Mouse (Mus musculus) embryonic facial prominence, embryonic 14.5 days (tissue): ENCODE data around the gene Pole4. TPM values are rescaled to one million over a fixed set of nuclear protein-coding genes. Genes with fewer than 3 reads are reported as not detected.

Experiments
- ATAC-seq: fragments of 200-750 bp; cut with Nextera tagmentation; 2 replicates; pipeline ENCODE4 v1.8.0; 2017; ENCODE audit warnings: low read depth, moderate number of reproducible peaks, moderate TSS enrichment
- DNase-seq: peaks from one replicate; pipeline ENCODE4 v3.0.0-alpha.2; 2015; ENCODE audit warnings: low spot score
- H3K27ac ChIP-seq: fragments of 300-500 bp; sonication (generic); replicated peaks from 2 replicates; pipeline ENCODE4 v1.5.1; 2014; ENCODE audit warnings: low read depth, mild to moderate bottlenecking, low read length, moderate library complexity
- H3K27me3 ChIP-seq: fragments of 300-500 bp; sonication (generic); replicated peaks from 2 replicates; pipeline ENCODE4 v1.6.1; 2014; ENCODE audit warnings: low read length; ENCODE audit not compliant: control insufficient read depth, insufficient read depth
- H3K36me3 ChIP-seq: fragments of 300-500 bp; sonication (generic); 2 replicates; pipeline ENCODE4 v1.6.1; 2014; ENCODE audit warnings: low read length, mixed read lengths; ENCODE audit not compliant: control insufficient read depth, insufficient read depth
- H3K4me1 ChIP-seq: fragments of 300-500 bp; sonication (generic); 2 replicates; pipeline ENCODE4 v1.6.1; 2014; ENCODE audit warnings: antibody characterized with exemption, low read length; ENCODE audit not compliant: control insufficient read depth, insufficient read depth
- H3K4me2 ChIP-seq: fragments of 300-500 bp; sonication (generic); 2 replicates; pipeline ENCODE4 v1.6.1; 2014; ENCODE audit warnings: low read depth, mild to moderate bottlenecking, low read length, moderate library complexity, mixed read lengths
- H3K4me3 ChIP-seq: fragments of 300-500 bp; sonication (generic); 2 replicates; pipeline ENCODE4 v1.5.1; 2014; ENCODE audit warnings: low read depth, mild to moderate bottlenecking, low read length
- H3K9ac ChIP-seq: fragments of 300-500 bp; sonication (generic); 2 replicates; pipeline ENCODE4 v1.6.1; 2014; ENCODE audit warnings: low read depth, mild to moderate bottlenecking, low read length, moderate library complexity, mixed read lengths
- H3K9me3 ChIP-seq: fragments of 300-500 bp; sonication (generic); 2 replicates; pipeline ENCODE4 v1.6.1; 2016; ENCODE audit warnings: low read length; ENCODE audit not compliant: control insufficient read depth
- WGBS: fragments of 180-500 bp; shearing (Covaris S2); extraction: QIAGEN DNeasy Blood & Tissue Kit; methylation state at CpG from one replicate; pipeline ENCODE4 v1.1.7; 2014; 5-methylcytosine and 5-hydroxymethylcytosine counted together
- polyA plus RNA-seq: library from polyadenylated mRNA; unstranded; fragments of >200 nt; fragmentation: Nextera tagmentation; extraction: Ambion mirVana; gene quantifications from 2 replicates; pipeline ENCODE4 v1.2.1, GENCODE M21; 2014

Pole4 gene
- polyA plus RNA-seq, 1 experiment from 2014 or later = 96.9 TPM

DNA sequence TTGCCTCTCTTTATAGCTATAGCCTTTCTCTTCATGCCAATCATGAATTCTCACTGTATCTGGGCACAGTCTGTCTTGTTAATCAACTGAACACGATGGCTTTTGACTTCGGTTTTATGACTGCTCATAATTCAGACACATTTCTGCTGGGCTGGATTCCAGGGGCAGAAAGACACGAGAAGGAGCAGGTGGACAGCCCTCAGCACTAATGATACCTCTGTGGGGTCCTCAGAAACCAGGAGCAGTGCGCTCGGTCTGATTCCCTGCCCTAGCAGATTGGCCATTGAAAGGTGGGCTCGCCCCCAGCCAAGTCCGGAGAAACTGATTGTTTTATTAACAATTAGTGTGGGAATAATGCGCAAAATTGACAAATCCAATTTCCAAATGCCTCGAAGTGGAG is 101.9 kb downstream of the Pole4 start:
- no peaks in the 10 kb centered on the region for H3K27me3 ChIP-seq
- DNase-seq (no peak), ATAC-seq (no peak)
- 85% methylated on average over 9 of the region's 9 CpGs for WGBS
- H3K4me3 ChIP-seq = no peak overlapping the region
- no peak overlapping the region for H3K27ac ChIP-seq
- no peaks in the 10 kb centered on the region for H3K36me3 ChIP-seq
- no peak overlapping the region for H3K4me2 ChIP-seq
- no peaks in the 10 kb centered on the region for H3K9me3 ChIP-seq
- H3K9ac ChIP-seq = no peak overlapping the region
- no peaks in the 10 kb centered on the region for H3K4me1 ChIP-seq

GRCm38 (mm10) chr6:82595461-82596090 is 109.6 kb downstream of the Pole4 start:
- ATAC-seq = no peak
- Histone ChIP-seq H3K27ac (no peak overlapping the region), H3K27me3 (no peaks in the 10 kb centered on the region), H3K9me3 (no peaks in the 10 kb centered on the region), H3K4me3 (no peak overlapping the region), H3K36me3 (no peaks in the 10 kb centered on the region), H3K4me1 (no peaks in the 10 kb centered on the region), H3K4me2 (no peak overlapping the region), H3K9ac (no peak overlapping the region)
- WGBS = 74% methylated on average over 8 of the region's 8 CpGs
- DNase-seq = no peak

GRCm38 (mm10) chr6:82589387-82589786 is 115.8 kb downstream of the Pole4 start:
- 89% methylated on average over 7 of the region's 7 CpGs for WGBS
- Histone ChIP-seq H3K27me3 (no peaks in the 10 kb centered on the region), H3K4me3 (no peak overlapping the region), H3K9ac (no peak overlapping the region), H3K9me3 (no peaks in the 10 kb centered on the region), H3K4me1 (no peaks in the 10 kb centered on the region), H3K27ac (no peak overlapping the region), H3K4me2 (no peak overlapping the region), H3K36me3 (no peaks in the 10 kb centered on the region)
- ATAC-seq (no peak), DNase-seq (no peak)

- no peaks in the 10 kb centered on the region for H3K9me3 ChIP-seq
- H3K9ac ChIP-seq = no peak overlapping the region
- no peaks in the 10 kb centered on the region for H3K36me3 ChIP-seq
- H3K4me2 ChIP-seq = no peak overlapping the region
- H3K4me1 ChIP-seq = no peaks in the 10 kb centered on the region
- H3K27ac ChIP-seq = no peak overlapping the region
- H3K4me3 ChIP-seq = no peak overlapping the region
- ATAC-seq (no peak), DNase-seq (no peak)
- 72% methylated on average over 5 of the region's 6 CpGs for WGBS
- no peaks in the 10 kb centered on the region for H3K27me3 ChIP-seq
Measured at GRCm38 (mm10) chr6:82585396-82585795, 119.8 kb downstream of the Pole4 start.

DNA sequence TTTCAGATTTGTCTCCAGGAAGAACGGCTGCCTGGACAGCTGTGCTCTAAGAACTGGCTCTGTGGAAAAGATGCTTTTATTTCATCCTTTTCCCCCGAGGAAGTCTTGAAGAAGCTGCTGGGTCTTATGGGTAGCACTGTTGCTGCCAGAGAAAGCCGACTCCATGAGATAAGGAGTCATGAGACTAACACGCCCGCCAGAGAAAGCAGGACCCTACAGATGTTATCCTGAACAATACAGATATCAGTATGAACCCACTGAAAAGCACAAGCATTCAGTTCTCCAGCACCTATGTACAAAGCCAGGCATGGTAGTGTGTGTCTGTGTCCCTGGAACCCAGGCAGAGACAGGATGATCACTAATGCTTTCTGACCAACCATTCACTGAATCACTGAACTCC is 129.7 kb downstream of the Pole4 start:
- Histone ChIP-seq H3K9ac (no peak overlapping the region), H3K4me1 (no peaks in the 10 kb centered on the region), H3K9me3 (no peaks in the 10 kb centered on the region), H3K4me3 (no peak overlapping the region), H3K27ac (no peak overlapping the region), H3K36me3 (no peaks in the 10 kb centered on the region), H3K4me2 (no peak overlapping the region), H3K27me3 (no peaks in the 10 kb centered on the region)
- DNase-seq = no peak
- ATAC-seq = no peak
- 77% methylated on average over 5 of the region's 5 CpGs for WGBS

Other genes with a start within 250 kb of the Pole4 start
- gene Hk2, start 69.1 kb upstream of the Pole4 start, polyA plus RNA-seq = 16.7 and 17.7 TPM in 2 replicates
- gene Sema4f, start 234.4 kb upstream of the Pole4 start, polyA plus RNA-seq = 2.1 and 3.5 TPM in 2 replicates
- 0.28 and 0.65 TPM in 2 replicates for gene M1ap, start 241.5 kb upstream of the Pole4 start, polyA plus RNA-seq